Mouse (Mus musculus): ENCODE measurements around the gene Ifit3b. TPM values are rescaled to one million over a fixed set of nuclear protein-coding genes. Genes with fewer than 3 reads are reported as not detected.

The Ifit3b gene
- 0.46 TPM for polyA plus RNA-seq (2017; shearing (Covaris generic))

DNA sequence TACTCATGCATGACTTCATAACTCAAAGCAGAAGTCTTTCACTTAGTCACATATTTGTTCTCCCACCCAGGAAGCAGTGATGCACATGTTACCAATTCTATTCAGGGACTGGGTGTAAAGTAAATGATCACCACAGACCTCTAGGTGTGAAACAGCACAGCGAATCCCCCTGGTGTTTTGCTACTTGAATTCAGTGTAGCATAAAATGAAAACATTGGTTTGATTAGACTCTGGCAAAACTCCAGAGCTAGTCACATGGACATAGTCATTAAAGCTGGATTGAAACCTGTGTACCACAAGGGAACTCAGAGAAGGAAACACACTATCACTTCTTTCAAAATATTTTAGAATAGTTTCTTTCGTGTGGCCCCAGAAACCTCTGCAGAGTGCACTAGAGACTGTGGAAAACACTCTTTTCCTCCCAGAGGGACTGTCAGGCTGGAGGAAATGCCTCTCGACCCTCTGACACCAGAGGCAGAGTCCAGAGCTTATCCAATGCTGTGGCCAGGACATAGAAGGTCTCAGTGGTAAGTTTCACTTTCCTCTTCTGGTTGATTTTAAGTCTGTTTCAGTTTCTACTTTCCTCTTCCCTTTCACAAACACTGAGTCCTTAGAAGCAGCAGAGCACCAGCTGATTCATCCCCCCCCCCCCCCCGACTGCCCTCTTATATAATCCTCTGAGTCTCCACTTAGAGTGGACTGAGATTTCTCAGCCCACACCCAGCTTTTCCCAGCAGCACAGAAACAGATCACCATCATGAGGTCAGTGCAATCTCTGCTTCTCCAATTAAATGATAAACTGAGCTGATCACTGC, at the start of gene Ifit3b:
TSS of gene Ifit3b (plus strand) at position 734 of the 815 bp plus-strand sequence.

DNA sequence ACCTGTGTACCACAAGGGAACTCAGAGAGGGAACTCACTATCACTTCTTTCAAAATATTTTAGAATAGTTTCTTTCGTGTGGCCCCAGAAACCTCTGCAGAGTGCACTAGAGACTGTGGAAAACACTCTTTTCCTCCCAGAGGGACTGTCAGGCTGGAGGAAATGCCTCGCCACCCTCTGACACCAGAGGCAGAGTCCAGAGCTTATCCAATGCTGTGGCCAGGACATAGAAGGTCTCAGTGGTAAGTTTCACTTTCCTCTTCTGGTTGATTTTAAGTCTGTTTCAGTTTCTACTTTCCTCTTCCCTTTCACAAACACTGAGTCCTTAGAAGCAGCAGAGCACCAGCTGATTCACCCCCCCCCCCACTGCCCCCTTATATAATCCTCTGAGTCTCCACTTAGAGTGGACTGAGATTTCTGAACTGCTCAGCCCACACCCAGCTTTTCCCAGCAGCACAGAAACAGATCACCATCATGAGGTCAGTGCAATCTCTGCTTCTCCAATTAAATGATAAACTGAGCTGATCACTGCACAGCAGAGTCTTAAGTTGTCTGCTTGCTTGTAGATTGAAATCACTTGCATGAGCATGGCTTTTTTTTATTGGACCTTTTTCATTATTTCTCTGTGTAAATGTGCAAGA, 24.5 kb upstream of the Ifit3b start, which contains the start of gene Ifit3:
TSS of gene Ifit3 (plus strand) at position 406 of the 641 bp plus-strand sequence.

GRCm38 (mm10) chr19:34601888-34602287, 5.9 kb upstream of the Ifit3b start, which contains the start of gene Ifit1bl1:
Gene Ifit1bl1, minus strand, starts transcription at chr19:34601956.

GRCm38 (mm10) chr19:34640623-34641022, 32.9 kb downstream of the Ifit3b start, which contains the start of the genes Ifit1bl2 and Ifit1:
Gene Ifit1bl2, minus strand, starts transcription at chr19:34640743.
Gene Ifit1, plus strand, starts transcription at chr19:34640871.

Other genes with a start within 250 kb of the Ifit3b start
- not detected for gene Ch25h, start 132.8 kb upstream of the Ifit3b start, polyA plus RNA-seq (2017; shearing (Covaris generic))
- gene Lipa, start 80.5 kb upstream of the Ifit3b start, polyA plus RNA-seq (2017; shearing (Covaris generic)): 85.8 TPM
- 17.6 TPM for gene Ifit2, start 57.3 kb upstream of the Ifit3b start, polyA plus RNA-seq (2017; shearing (Covaris generic))
- gene Ifit3, start 24.4 kb upstream of the Ifit3b start, polyA plus RNA-seq (2017; shearing (Covaris generic)): 4.6 TPM
- 10.3 TPM for gene Ifit1bl1, start 6.0 kb upstream of the Ifit3b start, polyA plus RNA-seq (2017; shearing (Covaris generic))
- gene Ifit1bl2, start 32.8 kb downstream of the Ifit3b start, polyA plus RNA-seq (2017; shearing (Covaris generic)): 0.34 TPM
- 4.4 TPM for gene Ifit1, start 32.9 kb downstream of the Ifit3b start, polyA plus RNA-seq (2017; shearing (Covaris generic))
- not detected for gene Slc16a12, start 139.3 kb downstream of the Ifit3b start, polyA plus RNA-seq (2017; shearing (Covaris generic))

Measured in naive thymus-derived CD4-positive, alpha-beta T cell, adult 5 months (primary cell).